Mouse (Mus musculus) retina, postnatal 7 days (tissue): ENCODE results near the gene Gm14819.
"Not testable (repeated sequence)": the region's sequence is repeated elsewhere in the genome, so short reads cannot be mapped to it uniquely, and the experiment has no call there.

Source experiments
- DNase-seq: peaks from one replicate; pipeline ENCODE4 v3.0.0-alpha.2; 2012; ENCODE audit warnings: low read depth, low spot score

The Gm14819 gene

GRCm38 (mm10) chrX:35403883-35404282, at the start of gene Gm14819:
TSS of gene Gm14819 (plus strand) at chrX:35404183.
- not testable (repeated sequence) for DNase-seq
